Mouse (Mus musculus) hindbrain, postnatal 0 days (tissue): Measurements from ENCODE around the gene Ptpn1. TPM values are rescaled to one million over a fixed set of nuclear protein-coding genes. Genes with fewer than 3 reads are reported as not detected.
A peak's percentile ranks its signal among the peaks of the same experiment; 100 is the strongest.

ENCODE experiments used
- ATAC-seq: fragments of 200-750 bp; cut with Nextera tagmentation; 2 replicates; pipeline ENCODE4 v1.8.0; 2017; ENCODE audit warnings: mild to moderate bottlenecking, moderate TSS enrichment, moderate library complexity
- DNase-seq: peaks from one replicate; pipeline ENCODE4 v3.0.0-alpha.2; 2015; ENCODE audit warnings: low spot score
- H3K27ac ChIP-seq: fragments of 300-500 bp; sonication (generic); 2 replicates; pipeline ENCODE4 v1.5.1; 2014; ENCODE audit warnings: mild to moderate bottlenecking
- H3K27me3 ChIP-seq: fragments of 300-500 bp; sonication (generic); 2 replicates; pipeline ENCODE4 v1.6.1; 2014; ENCODE audit warnings: low read length, mixed read lengths; ENCODE audit not compliant: insufficient read depth
- H3K36me3 ChIP-seq: fragments of 300-500 bp; sonication (generic); 2 replicates; pipeline ENCODE4 v1.6.1; 2014; ENCODE audit warnings: low read length, mixed read lengths; ENCODE audit not compliant: insufficient read depth
- H3K4me1 ChIP-seq: fragments of 300-500 bp; sonication (generic); 2 replicates; pipeline ENCODE4 v1.6.1; 2014; ENCODE audit warnings: antibody characterized with exemption, low read length, mixed read lengths; ENCODE audit not compliant: insufficient read depth
- H3K4me2 ChIP-seq: fragments of 300-500 bp; sonication (generic); 2 replicates; pipeline ENCODE4 v1.6.1; 2014; ENCODE audit warnings: low read depth, mild to moderate bottlenecking, low read length, moderate library complexity, mixed read lengths
- H3K4me3 ChIP-seq: fragments of 300-500 bp; sonication (generic); 2 replicates; pipeline ENCODE4 v1.5.1; 2014; ENCODE audit warnings: low read length
- H3K9ac ChIP-seq: fragments of 300-500 bp; sonication (generic); replicated peaks from 2 replicates; pipeline ENCODE4 v1.6.1; 2014; ENCODE audit warnings: mild to moderate bottlenecking, low read length, moderate library complexity, mixed read lengths
- H3K9me3 ChIP-seq: fragments of 300-500 bp; sonication (generic); 2 replicates; pipeline ENCODE4 v1.6.1; 2016; ENCODE audit warnings: low read length, mixed read lengths
- CTCF ChIP-seq: IDR thresholded peaks from 2 replicates; pipeline ENCODE4 v1.5.1; 2016; ENCODE audit warnings: antibody characterized with exemption, control low read depth, low read depth
- WGBS: fragments of 180-500 bp; shearing (Covaris S2); extraction: QIAGEN DNeasy Blood & Tissue Kit; methylation state at CpG from one replicate; pipeline ENCODE4 v1.1.7; 2014; 5-methylcytosine and 5-hydroxymethylcytosine counted together
- polyA plus RNA-seq: library from polyadenylated mRNA; unstranded; fragments of >200 nt; fragmentation: Nextera tagmentation; extraction: Ambion mirVana; gene quantifications from 2 replicates; pipeline ENCODE4 v1.2.1, GENCODE M21; 2015
- total RNA-seq: library from RNA; depleted of rRNA; stranded (reverse); fragments of >200 nt; gene quantifications from 2 replicates; pipeline ENCODE4 v1.2.3, GENCODE M21; 2014; rRNA removed

Gene Ptpn1
- total and polyA plus RNA-seq, 2 experiments from 2014 or later, result 39.2 to 60.1 TPM

GRCm38 (mm10) chr2:168025174-168025573, 93.3 kb downstream of the Ptpn1 start:
- ATAC-seq (no peak), DNase-seq (peak; percentile 37)
- H3K9me3 ChIP-seq, result 0 out of 2 replicates have a peak, but pooled peaks cover 5% of the 10 kb centered on the region
- H3K4me3 ChIP-seq, result no peak overlapping the region
- TF ChIP-seq CTCF, result no peak
- H3K27ac ChIP-seq, result no peak overlapping the region
- 35% methylated on average over 12 of the region's 12 CpGs for WGBS
- no peaks in the 10 kb centered on the region for H3K27me3 ChIP-seq
- no peak overlapping the region for H3K9ac ChIP-seq
- H3K4me1 ChIP-seq, result no peaks in the 10 kb centered on the region
- H3K36me3 ChIP-seq, result no peaks in the 10 kb centered on the region
- no peak overlapping the region for H3K4me2 ChIP-seq

DNA sequence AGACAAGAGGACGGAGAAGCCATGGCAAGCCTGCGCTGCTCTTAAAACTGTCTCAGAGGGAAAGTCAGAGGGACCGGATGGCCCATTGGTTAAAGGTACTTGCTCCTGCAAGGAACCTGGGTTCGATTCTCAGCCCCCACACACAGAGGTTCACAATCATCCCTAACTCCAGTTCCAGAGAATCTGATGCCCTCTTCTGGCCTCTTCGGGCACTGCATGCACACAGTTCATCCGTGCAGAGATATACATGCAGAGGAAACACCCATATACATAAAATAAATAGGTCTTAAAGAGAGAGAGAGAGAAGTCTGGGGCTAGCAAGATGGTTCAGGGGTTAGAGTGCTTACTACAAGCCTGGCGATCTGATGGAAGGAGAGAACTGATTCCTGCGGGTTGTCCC, 94.0 kb downstream of the Ptpn1 start:
- Histone ChIP-seq H3K36me3 (no peaks in the 10 kb centered on the region), H3K4me1 (no peaks in the 10 kb centered on the region), H3K9me3 (0 out of 2 replicates have a peak, but pooled peaks cover 5% of the 10 kb centered on the region), H3K27me3 (no peaks in the 10 kb centered on the region), H3K4me3 (no peak overlapping the region), H3K4me2 (no peak overlapping the region), H3K27ac (no peak overlapping the region), H3K9ac (no peak overlapping the region)
- TF ChIP-seq CTCF, result peak; percentile 50
- no peak for ATAC-seq
- 91% methylated on average over 8 of the region's 8 CpGs for WGBS
- DNase-seq, result no peak

DNA sequence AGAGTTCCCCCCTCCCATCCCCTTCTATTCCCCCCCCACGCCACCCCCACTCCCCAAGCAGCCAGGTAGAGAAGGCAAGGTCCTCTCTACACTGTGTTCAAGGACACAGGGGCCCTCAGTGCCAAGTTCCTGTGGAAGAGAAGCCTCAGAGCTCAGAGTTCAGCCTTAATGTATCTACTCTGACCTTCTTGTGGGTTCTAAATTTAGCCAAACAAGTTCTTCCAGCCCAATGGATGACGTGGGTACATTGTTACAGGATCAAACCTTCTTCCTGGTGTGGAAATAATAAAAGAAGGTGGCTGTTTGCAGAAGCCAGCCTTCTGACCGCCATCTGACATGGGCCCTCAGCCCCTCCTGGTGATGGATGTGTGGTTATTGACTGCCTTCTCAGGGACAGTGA, 94.6 kb downstream of the Ptpn1 start:
- no peak for TF ChIP-seq CTCF
- WGBS, result 57% methylated on average over 3 of the region's 3 CpGs
- no peak for ATAC-seq

GRCm38 (mm10) chr2:168028376-168028775, 96.5 kb downstream of the Ptpn1 start:
- TF ChIP-seq CTCF, result peak; percentile 8; the same call in 1 of the 2 replicates
- no peaks in the 10 kb centered on the region for H3K36me3 ChIP-seq
- 0 out of 2 replicates have a peak, but pooled peaks cover 5% of the 10 kb centered on the region for H3K9me3 ChIP-seq
- H3K4me2 ChIP-seq, result no peak overlapping the region
- no peak for DNase-seq
- no peak for ATAC-seq
- H3K9ac ChIP-seq, result no peak overlapping the region
- no peaks in the 10 kb centered on the region for H3K27me3 ChIP-seq
- WGBS, result 96% methylated on average over 3 of the region's 3 CpGs
- no peak overlapping the region for H3K4me3 ChIP-seq
- no peaks in the 10 kb centered on the region for H3K4me1 ChIP-seq
- no peak overlapping the region for H3K27ac ChIP-seq

More for the DNA sequence above, 94.6 kb downstream of the Ptpn1 start:
- no peak overlapping the region for H3K4me2 ChIP-seq
- no peaks in the 10 kb centered on the region for H3K27me3 ChIP-seq
- H3K27ac ChIP-seq, result no peak overlapping the region
- no peaks in the 10 kb centered on the region for H3K36me3 ChIP-seq
- DNase-seq, result no peak
- H3K9ac ChIP-seq, result no peak overlapping the region
- H3K9me3 ChIP-seq, result 0 out of 2 replicates have a peak, but pooled peaks cover 5% of the 10 kb centered on the region
- H3K4me3 ChIP-seq, result no peak overlapping the region
- H3K4me1 ChIP-seq, result no peaks in the 10 kb centered on the region

Other genes with a start within 250 kb of the Ptpn1 start
- 8.1 and 8.7 TPM in 2 replicates for gene Cebpb, start 243.1 kb upstream of the Ptpn1 start, total RNA-seq
- gene Cebpb, start 243.1 kb upstream of the Ptpn1 start, polyA plus RNA-seq, result 5.2 and 5.7 TPM in 2 replicates
- 70.0 and 79.9 TPM in 2 replicates for gene Tmem189, start 242.2 kb upstream of the Ptpn1 start, total RNA-seq
- gene Tmem189, start 242.2 kb upstream of the Ptpn1 start, polyA plus RNA-seq, result 41.4 and 42.0 TPM in 2 replicates
- gene Ripor3, start 78.6 kb downstream of the Ptpn1 start, total RNA-seq, result 0.25 and 1.0 TPM in 2 replicates
- 0.45 TPM in 2 replicates for gene Ripor3, start 78.6 kb downstream of the Ptpn1 start, polyA plus RNA-seq
- gene Pard6b, start 148.9 kb downstream of the Ptpn1 start, total RNA-seq, result 5.1 and 7.7 TPM in 2 replicates
- 3.7 and 4.5 TPM in 2 replicates for gene Pard6b, start 148.9 kb downstream of the Ptpn1 start, polyA plus RNA-seq